Mouse (Mus musculus) cerebellum, adult 8-10 months (tissue): ENCODE data around the gene Ccdc33.

Source experiments
- DNase-seq: peaks from one replicate; pipeline ENCODE4 v3.0.0; 2022

Ccdc33 gene

GRCm38 (mm10) chr9:58128926-58129413 lies 10.3 kb upstream of the Ccdc33 start:
- DNase-seq: no peak

GRCm38 (mm10) chr9:58125811-58126210 lies 7.2 kb upstream of the Ccdc33 start:
- DNase-seq: no peak

- DNase-seq: no peak
These were observed 6.5 kb upstream of the Ccdc33 start for GRCm38 (mm10) chr9:58125085-58125484.

GRCm38 (mm10) chr9:58116024-58116651 lies 2.5 kb downstream of the Ccdc33 start:
- DNase-seq: no peak

- no peak for DNase-seq
These were observed 3.2 kb downstream of the Ccdc33 start for GRCm38 (mm10) chr9:58115297-58115925.

- DNase-seq: no peak
These were observed 4.6 kb downstream of the Ccdc33 start for GRCm38 (mm10) chr9:58114019-58114418.

- no peak for DNase-seq
These were observed 5.2 kb downstream of the Ccdc33 start for GRCm38 (mm10) chr9:58113279-58113884.

- no peak for DNase-seq
These were observed 5.8 kb downstream of the Ccdc33 start for GRCm38 (mm10) chr9:58112866-58113278.

- DNase-seq: no peak
These were observed 6.3 kb downstream of the Ccdc33 start for GRCm38 (mm10) chr9:58112321-58112751.

- DNase-seq: peak; percentile 82
These were observed 7.2 kb downstream of the Ccdc33 start for GRCm38 (mm10) chr9:58111431-58111830.

- DNase-seq: peak; percentile 57
These were observed 7.8 kb downstream of the Ccdc33 start for GRCm38 (mm10) chr9:58110787-58111186.

- DNase-seq: no peak
These were observed 11.1 kb downstream of the Ccdc33 start for GRCm38 (mm10) chr9:58107494-58107893.

- DNase-seq: no peak
These were observed 12.9 kb downstream of the Ccdc33 start for GRCm38 (mm10) chr9:58105595-58106169.

GRCm38 (mm10) chr9:58103647-58104046 lies 15.0 kb downstream of the Ccdc33 start:
- no peak for DNase-seq

- no peak for DNase-seq
These were observed 16.6 kb downstream of the Ccdc33 start for GRCm38 (mm10) chr9:58102013-58102412.

- no peak for DNase-seq
These were observed 18.6 kb downstream of the Ccdc33 start for GRCm38 (mm10) chr9:58099836-58100565.

- peak; percentile 49 for DNase-seq
These were observed 21.9 kb downstream of the Ccdc33 start for GRCm38 (mm10) chr9:58096629-58097301.

GRCm38 (mm10) chr9:58095977-58096376 lies 22.6 kb downstream of the Ccdc33 start:
- no peak for DNase-seq

GRCm38 (mm10) chr9:58093776-58094175 lies 24.8 kb downstream of the Ccdc33 start:
- no peak for DNase-seq

GRCm38 (mm10) chr9:58092581-58093269 lies 25.9 kb downstream of the Ccdc33 start:
- peak; percentile 94 for DNase-seq

GRCm38 (mm10) chr9:58091623-58092425 lies 26.8 kb downstream of the Ccdc33 start:
- DNase-seq: no peak
